Mouse (Mus musculus) limb, embryonic 11.5 days (tissue): ENCODE measurements around the gene Sh2b1. TPM values are rescaled to one million over a fixed set of nuclear protein-coding genes. Genes with fewer than 3 reads are reported as not detected.

Experiments used
- ATAC-seq: fragments of 200-750 bp; cut with Nextera tagmentation; 2 replicates; pipeline ENCODE4 v1.8.0; 2017; ENCODE audit warnings: low read depth; ENCODE audit not compliant: insufficient number of reproducible peaks, low FRiP score, low TSS enrichment
- DNase-seq: peaks from one replicate; pipeline ENCODE4 v3.0.0-alpha.2; 2015; ENCODE audit warnings: low spot score
- H3K27ac ChIP-seq: fragments of 300-500 bp; sonication (generic); replicated peaks from 2 replicates; pipeline ENCODE4 v1.5.1; 2014; ENCODE audit warnings: low read depth, mild to moderate bottlenecking, low read length
- H3K27me3 ChIP-seq: fragments of 300-500 bp; sonication (generic); 2 replicates; pipeline ENCODE4 v1.6.1; 2014; ENCODE audit warnings: mild to moderate bottlenecking, low read length, mixed read lengths; ENCODE audit not compliant: control insufficient read depth, insufficient read depth
- H3K36me3 ChIP-seq: fragments of 300-500 bp; sonication (generic); 2 replicates; pipeline ENCODE4 v1.6.1; 2014; ENCODE audit warnings: mild to moderate bottlenecking, low read length, moderate library complexity, mixed read lengths; ENCODE audit not compliant: control insufficient read depth, insufficient read depth
- H3K4me1 ChIP-seq: fragments of 300-500 bp; sonication (generic); 2 replicates; pipeline ENCODE4 v1.6.1; 2014; ENCODE audit warnings: low read length, mixed read lengths; ENCODE audit not compliant: control insufficient read depth, insufficient read depth
- H3K4me2 ChIP-seq: fragments of 300-500 bp; sonication (generic); 2 replicates; pipeline ENCODE4 v1.6.1; 2014; ENCODE audit warnings: low read depth, mild to moderate bottlenecking, moderate library complexity; ENCODE audit not compliant: severe bottlenecking
- H3K4me3 ChIP-seq: fragments of 300-500 bp; sonication (generic); 2 replicates; pipeline ENCODE4 v1.5.1; 2014; ENCODE audit warnings: low read depth, low read length
- H3K9ac ChIP-seq: fragments of 300-500 bp; sonication (generic); 2 replicates; pipeline ENCODE4 v1.6.1; 2014; ENCODE audit warnings: mild to moderate bottlenecking, low read length
- H3K9me3 ChIP-seq: fragments of 300-500 bp; sonication (generic); 2 replicates; pipeline ENCODE4 v1.6.1; 2016; ENCODE audit warnings: low read length; ENCODE audit not compliant: control insufficient read depth
- WGBS: fragments of 180-500 bp; shearing (Covaris S2); extraction: QIAGEN DNeasy Blood & Tissue Kit; methylation state at CpG from one replicate; pipeline ENCODE4 v1.1.7; 2014; 5-methylcytosine and 5-hydroxymethylcytosine counted together
- polyA plus RNA-seq: library from polyadenylated mRNA; unstranded; fragments of >200 nt; fragmentation: Nextera tagmentation; extraction: Ambion mirVana; gene quantifications from 2 replicates; pipeline ENCODE4 v1.2.1, GENCODE M21; 2014

The Sh2b1 gene
- polyA plus RNA-seq, result 50.7 and 51.3 TPM in 2 replicates

DNA sequence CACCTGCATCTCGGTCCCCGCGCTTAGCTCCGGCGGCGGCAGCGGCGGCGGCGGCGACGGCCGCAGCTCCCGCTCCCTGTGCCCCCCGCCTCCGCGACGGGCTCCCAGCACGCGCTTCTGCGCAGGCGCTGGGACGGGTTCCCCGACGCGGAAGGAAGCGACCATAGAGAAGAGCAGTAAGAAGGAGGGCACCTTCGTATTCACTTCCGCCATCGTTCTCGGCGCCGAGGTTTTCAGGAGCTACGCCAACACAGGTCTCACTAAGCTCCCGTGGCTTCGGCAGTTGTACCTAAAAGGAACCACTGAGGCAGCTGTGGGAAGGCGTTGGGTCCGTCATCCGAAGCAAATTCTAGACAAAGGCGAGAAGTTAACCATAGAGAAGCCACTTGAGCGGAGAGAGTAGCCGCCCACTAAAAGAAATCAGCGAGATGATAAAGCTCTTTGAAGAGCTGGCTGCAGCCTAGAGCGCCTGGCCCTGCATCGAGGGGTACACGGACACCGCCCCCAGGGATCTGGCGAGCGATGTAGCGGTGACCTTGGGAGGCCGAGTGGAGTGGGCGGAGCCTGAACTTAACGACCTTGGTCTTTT, at the start of gene Sh2b1:
Sh2b1 (minus strand) TSS at position 432 of the 589 bp plus-strand sequence.
- peak within 1 kb of the TSS; percentile 80 for H3K9ac ChIP-seq
- ATAC-seq, result peak; percentile 89
- H3K27ac ChIP-seq, result peak within 1 kb of the TSS; percentile 43
- H3K4me3 ChIP-seq, result peak within 1 kb of the TSS; percentile 70
- DNase-seq, result peak; percentile 91
- H3K4me2 ChIP-seq, result peak within 1 kb of the TSS; percentile 74
- H3K9me3 ChIP-seq, result no peaks in the 10 kb centered on the region
- H3K27me3 ChIP-seq, result no peaks in the 10 kb centered on the region
- peaks cover 6% of the 10 kb centered on the region for H3K4me1 ChIP-seq
- peaks cover 8% of the 10 kb centered on the region; the same call in 1 of the 2 replicates for H3K36me3 ChIP-seq
- WGBS, result under 1% methylated on average over 39 of the region's 53 CpGs

DNA sequence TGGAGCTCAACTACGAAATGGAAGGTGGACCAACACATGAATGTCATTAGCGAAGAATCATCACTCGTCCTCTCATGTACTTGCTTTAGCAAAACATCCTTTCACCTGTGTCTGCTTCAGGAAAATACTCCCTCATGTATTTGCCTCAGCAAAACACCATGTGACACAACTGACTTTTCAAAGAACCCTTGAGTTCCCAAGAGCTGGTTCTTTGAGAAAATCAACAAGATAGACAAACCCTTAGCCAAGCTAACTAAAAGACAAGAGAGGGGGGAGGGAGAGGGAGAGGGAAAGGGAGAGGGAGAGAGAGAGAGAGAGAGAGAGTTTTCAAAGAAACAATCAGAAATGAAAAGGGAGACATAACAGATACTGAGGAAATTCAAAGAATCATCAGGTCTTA, 48.1 kb upstream of the Sh2b1 start:
- Histone ChIP-seq H3K27ac (no peak overlapping the region), H3K27me3 (no peaks in the 10 kb centered on the region), H3K4me3 (no peak overlapping the region), H3K36me3 (no peaks in the 10 kb centered on the region), H3K4me2 (no peak overlapping the region), H3K9me3 (no peaks in the 10 kb centered on the region), H3K4me1 (no peaks in the 10 kb centered on the region), H3K9ac (no peak overlapping the region)
- 79% methylated on average over 3 of the region's 3 CpGs for WGBS
- no peak for ATAC-seq
- DNase-seq, result no peak

DNA sequence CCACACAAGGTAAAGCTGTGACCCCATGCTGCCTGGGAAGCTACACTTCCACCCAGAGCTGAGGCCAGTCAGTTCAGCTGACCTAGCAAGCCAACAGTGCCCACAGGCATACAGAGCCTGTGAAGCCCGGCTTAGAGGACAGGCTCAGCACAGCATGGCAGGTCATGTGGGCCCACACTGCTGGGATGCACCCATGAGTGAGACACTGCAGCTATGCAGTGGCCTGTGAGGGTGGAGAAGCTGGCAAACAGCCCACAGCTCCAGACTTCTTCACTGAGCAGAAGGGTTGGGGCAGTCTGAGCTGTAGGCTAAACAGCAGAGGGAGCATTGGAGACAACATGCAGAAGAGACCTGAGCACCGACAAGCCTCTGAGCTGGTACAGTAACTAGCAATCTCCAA, 44.3 kb upstream of the Sh2b1 start:
- Histone ChIP-seq H3K27ac (no peak overlapping the region), H3K4me3 (no peak overlapping the region), H3K27me3 (no peaks in the 10 kb centered on the region), H3K4me2 (no peak overlapping the region), H3K9me3 (no peaks in the 10 kb centered on the region), H3K4me1 (no peaks in the 10 kb centered on the region), H3K36me3 (no peaks in the 10 kb centered on the region), H3K9ac (no peak overlapping the region)
- DNase-seq (no peak), ATAC-seq (no peak)
- 65% methylated on average over 2 of the region's 2 CpGs for WGBS

DNA sequence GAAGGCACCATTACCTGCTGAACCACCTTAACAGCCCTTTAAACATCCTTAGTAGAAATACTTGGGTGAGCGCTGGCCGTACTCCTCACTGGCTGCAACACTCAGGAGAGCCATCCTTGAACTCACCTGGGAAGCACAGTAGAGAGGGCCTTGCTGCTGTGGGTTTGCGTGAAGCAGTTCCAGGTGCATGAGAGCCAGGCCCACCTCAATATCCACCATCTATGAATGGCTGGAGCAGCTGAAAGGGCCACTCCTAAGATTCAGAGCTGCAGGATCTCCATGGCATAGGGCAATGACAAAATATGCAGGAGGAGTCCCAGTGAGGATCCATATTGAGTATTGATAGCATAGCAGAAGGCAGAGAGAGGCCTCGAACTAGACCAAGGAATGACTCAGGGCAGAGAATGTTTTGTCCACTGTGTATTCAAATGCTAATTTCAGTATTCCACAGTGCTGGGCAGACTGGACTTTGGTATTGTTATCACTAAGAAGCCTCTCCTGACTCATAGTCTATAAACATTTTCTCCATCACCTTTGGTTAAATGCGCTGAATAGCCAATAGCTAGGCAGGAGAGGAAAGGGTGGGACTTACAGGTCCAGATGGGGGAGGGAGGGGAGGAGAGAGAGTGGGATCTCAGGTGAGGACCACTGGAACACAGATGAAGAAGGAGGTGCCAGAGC, 43.2 kb upstream of the Sh2b1 start:
- Histone ChIP-seq H3K27me3 (no peaks in the 10 kb centered on the region), H3K27ac (no peak overlapping the region), H3K4me3 (no peak overlapping the region), H3K4me1 (no peaks in the 10 kb centered on the region), H3K4me2 (no peak overlapping the region), H3K36me3 (no peaks in the 10 kb centered on the region), H3K9me3 (no peaks in the 10 kb centered on the region), H3K9ac (no peak overlapping the region)
- WGBS, result 90% methylated on average over 5 of the region's 5 CpGs
- ATAC-seq (no peak), DNase-seq (no peak)

DNA sequence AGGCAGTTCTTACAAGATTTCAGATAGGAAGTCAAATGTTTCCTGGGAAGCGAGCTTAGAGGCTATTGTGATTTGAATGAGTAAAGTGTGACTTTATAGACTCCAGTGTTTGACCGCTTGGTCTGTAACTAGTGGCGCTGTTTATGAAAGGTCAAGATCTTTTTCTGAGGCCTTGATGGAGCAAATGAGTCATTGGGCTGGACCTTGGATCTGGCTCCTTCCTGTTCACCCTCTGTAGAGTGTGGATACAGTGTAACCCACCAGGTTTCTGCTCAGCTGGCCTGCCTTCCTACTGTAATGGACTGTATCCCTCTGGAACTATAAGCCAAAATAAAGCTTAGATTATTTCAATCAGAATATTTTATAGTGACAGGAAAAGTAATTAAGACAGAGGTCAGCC, 36.1 kb upstream of the Sh2b1 start:
- Histone ChIP-seq H3K9ac (no peak overlapping the region), H3K4me2 (no peak overlapping the region), H3K4me1 (no peaks in the 10 kb centered on the region), H3K27me3 (no peaks in the 10 kb centered on the region), H3K4me3 (no peak overlapping the region), H3K27ac (no peak overlapping the region), H3K9me3 (no peaks in the 10 kb centered on the region), H3K36me3 (no peaks in the 10 kb centered on the region)
- 85% methylated on average over 3 of the region's 3 CpGs for WGBS
- ATAC-seq (no peak), DNase-seq (no peak)

DNA sequence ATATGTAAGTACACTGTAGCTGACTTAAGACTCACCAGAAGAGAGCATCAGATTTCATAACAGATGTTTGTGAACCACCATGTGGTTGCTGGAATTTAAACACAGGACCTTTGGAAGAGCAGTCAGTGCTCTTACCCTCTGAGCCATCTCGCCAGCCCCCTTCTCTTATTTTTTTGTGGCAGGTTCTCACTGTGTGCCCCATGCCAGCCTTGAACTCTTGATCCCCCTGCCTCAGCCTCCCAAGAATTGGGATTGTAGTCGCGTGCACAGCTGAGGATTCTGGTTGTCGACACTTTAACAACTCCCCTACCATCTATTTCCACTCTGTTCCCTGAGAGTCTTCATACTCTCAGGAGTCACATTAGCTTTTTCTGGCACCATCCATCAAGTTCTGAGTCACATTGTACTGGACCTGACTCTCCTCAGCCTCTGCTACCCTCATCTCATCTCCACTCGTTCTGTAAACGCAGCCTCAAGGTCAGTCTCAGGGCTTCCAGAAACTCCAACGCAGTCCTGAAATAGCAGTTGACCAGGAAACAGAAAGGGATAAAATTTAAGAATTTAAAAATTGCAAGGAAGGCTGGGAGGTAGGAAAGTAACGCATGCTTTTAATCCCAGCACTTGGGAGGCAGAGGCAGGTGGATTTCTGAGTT, 32.0 kb upstream of the Sh2b1 start:
- DNase-seq, result no peak
- H3K27ac ChIP-seq, result no peak overlapping the region
- WGBS, result 89% methylated on average over 8 of the region's 8 CpGs
- ATAC-seq, result no peak
- no peak overlapping the region for H3K4me2 ChIP-seq
- H3K27me3 ChIP-seq, result no peaks in the 10 kb centered on the region
- no peaks in the 10 kb centered on the region for H3K36me3 ChIP-seq
- H3K9me3 ChIP-seq, result no peaks in the 10 kb centered on the region
- H3K4me3 ChIP-seq, result no peak overlapping the region
- no peaks in the 10 kb centered on the region for H3K4me1 ChIP-seq
- H3K9ac ChIP-seq, result no peak overlapping the region

DNA sequence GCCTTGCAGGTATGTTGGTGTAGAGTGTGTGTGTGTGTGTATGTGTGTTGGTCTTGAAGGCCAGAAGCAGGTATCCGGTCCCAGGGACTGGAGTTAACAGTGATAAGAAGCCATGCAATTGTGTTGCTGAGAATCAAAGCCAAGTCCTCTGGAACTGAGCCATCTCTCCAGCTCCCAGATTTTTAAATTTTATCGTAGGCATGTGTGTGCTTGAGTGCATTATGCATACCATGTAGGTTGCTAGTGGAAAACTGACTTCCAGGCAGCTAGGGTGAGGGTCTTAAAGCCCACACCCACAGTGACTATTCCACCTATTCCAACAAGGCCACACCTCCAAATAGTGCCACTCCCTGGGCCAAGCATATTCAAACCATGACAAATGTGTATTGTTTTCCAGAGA, 29.7 kb upstream of the Sh2b1 start:
- no peak overlapping the region for H3K27ac ChIP-seq
- H3K36me3 ChIP-seq, result peaks cover 10% of the 10 kb centered on the region
- H3K9ac ChIP-seq, result no peak overlapping the region
- H3K27me3 ChIP-seq, result no peaks in the 10 kb centered on the region
- ATAC-seq (no peak), DNase-seq (no peak)
- 90% methylated on average over 2 of the region's 2 CpGs for WGBS
- no peak overlapping the region for H3K4me3 ChIP-seq
- no peaks in the 10 kb centered on the region for H3K9me3 ChIP-seq
- H3K4me1 ChIP-seq, result no peaks in the 10 kb centered on the region
- no peak overlapping the region for H3K4me2 ChIP-seq

DNA sequence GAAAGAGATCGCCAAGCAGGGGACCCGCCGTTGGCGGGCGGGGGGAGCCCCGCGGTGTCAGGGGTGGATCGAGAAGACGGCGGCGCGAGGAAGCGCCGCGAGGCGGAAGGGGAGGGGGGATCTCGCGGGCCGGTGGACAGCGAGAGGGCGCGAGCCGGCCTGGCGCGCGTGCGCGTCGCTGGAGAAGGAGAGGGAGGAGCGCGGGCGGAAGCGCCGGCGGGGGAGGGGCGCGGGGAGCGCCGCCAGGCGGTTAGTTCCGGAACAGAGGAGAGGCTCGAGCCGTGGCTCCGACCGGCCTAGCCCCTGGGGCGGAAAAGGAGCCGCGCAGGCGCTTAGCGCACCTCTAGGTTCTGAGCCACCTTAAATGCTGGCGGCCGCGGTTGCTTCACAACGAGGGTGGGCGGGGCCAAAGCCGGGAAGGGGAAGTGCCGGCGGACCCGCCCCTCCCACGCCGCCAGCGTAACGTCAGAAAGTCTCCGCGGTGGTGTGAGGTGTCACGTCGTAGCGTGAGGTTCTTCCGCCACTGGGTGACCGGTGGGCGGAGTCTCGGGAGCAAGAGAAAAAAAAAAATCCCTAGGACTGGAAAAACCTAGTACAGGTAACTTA, 28.2 kb upstream of the Sh2b1 start, which contains the start of gene Atxn2l:
Atxn2l (minus strand) TSS at position 165 of the 606 bp plus-strand sequence.
- peaks cover 14% of the 10 kb centered on the region for H3K36me3 ChIP-seq
- H3K9ac ChIP-seq, result peak within 1 kb of the TSS; percentile 100
- no peaks in the 10 kb centered on the region for H3K4me1 ChIP-seq
- H3K9me3 ChIP-seq, result no peaks in the 10 kb centered on the region
- no peaks in the 10 kb centered on the region for H3K27me3 ChIP-seq
- DNase-seq (peak; percentile 99), ATAC-seq (peak; percentile 88)
- H3K27ac ChIP-seq, result peak within 1 kb of the TSS; percentile 100
- under 1% methylated on average over 62 of the region's 72 CpGs for whole genome bisulfite sequencing
- peak within 1 kb of the TSS; percentile 77 for H3K4me2 ChIP-seq
- peak within 1 kb of the TSS; percentile 96 for H3K4me3 ChIP-seq
